Mouse (Mus musculus) intestine, embryonic 16.5 days (tissue): ENCODE results near the gene Slc23a2. TPM values are rescaled to one million over a fixed set of nuclear protein-coding genes. Genes with fewer than 3 reads are reported as not detected.

Experiments used
- ATAC-seq: fragments of 200-750 bp; cut with Nextera tagmentation; 2 replicates; pipeline ENCODE4 v1.8.0; 2017; ENCODE audit warnings: moderate TSS enrichment, moderate library complexity
- H3K27ac ChIP-seq: fragments of 300-500 bp; sonication (generic); 2 replicates; pipeline ENCODE4 v1.5.1; 2014; ENCODE audit warnings: mild to moderate bottlenecking, low read length
- H3K27me3 ChIP-seq: fragments of 300-500 bp; sonication (generic); replicated peaks from 2 replicates; pipeline ENCODE4 v1.6.1; 2014; ENCODE audit warnings: low read length, control low read depth, mixed read lengths; ENCODE audit not compliant: control insufficient read depth, insufficient read depth
- H3K36me3 ChIP-seq: fragments of 300-500 bp; sonication (generic); 2 replicates; pipeline ENCODE4 v1.6.1; 2014; ENCODE audit warnings: low read length, control low read depth; ENCODE audit not compliant: control insufficient read depth, insufficient read depth
- H3K4me1 ChIP-seq: fragments of 300-500 bp; sonication (generic); 2 replicates; pipeline ENCODE4 v1.6.1; 2014; ENCODE audit warnings: low read length, control low read depth, mixed read lengths; ENCODE audit not compliant: control insufficient read depth, insufficient read depth
- H3K4me2 ChIP-seq: fragments of 300-500 bp; sonication (generic); 2 replicates; pipeline ENCODE4 v1.6.1; 2014; ENCODE audit warnings: low read depth, low read length, control low read depth
- H3K4me3 ChIP-seq: fragments of 300-500 bp; sonication (generic); 2 replicates; pipeline ENCODE4 v1.5.1; 2014; ENCODE audit warnings: mild to moderate bottlenecking, low read length
- H3K9ac ChIP-seq: fragments of 300-500 bp; sonication (generic); 2 replicates; pipeline ENCODE4 v1.6.1; 2014; ENCODE audit warnings: low read depth, low read length
- H3K9me3 ChIP-seq: fragments of 300-500 bp; sonication (generic); 2 replicates; pipeline ENCODE4 v1.6.1; 2016; ENCODE audit warnings: low read length, control low read depth; ENCODE audit not compliant: control insufficient read depth
- WGBS: fragments of 180-500 bp; shearing (Covaris S2); extraction: QIAGEN DNeasy Blood & Tissue Kit; methylation state at CpG from one replicate; pipeline ENCODE4 v1.1.7; 2014; 5-methylcytosine and 5-hydroxymethylcytosine counted together
- polyA plus RNA-seq: library from polyadenylated mRNA; unstranded; fragments of >200 nt; fragmentation: Nextera tagmentation; extraction: Ambion mirVana; gene quantifications from 2 replicates; pipeline ENCODE4 v1.2.1, GENCODE M21; 2015

Gene Slc23a2
- 12.0 and 13.5 TPM in 2 replicates for polyA plus RNA-seq

- H3K27ac ChIP-seq: no peak within 1 kb of the TSS
- H3K4me1 ChIP-seq: peaks cover 9% of the 10 kb centered on the region
- under 1% methylated on average over 26 of the region's 68 CpGs for WGBS
- H3K4me2 ChIP-seq: peak within 1 kb of the TSS; percentile 93
- peak within 1 kb of the TSS; percentile 76 for H3K4me3 ChIP-seq
- peaks cover 2% of the 10 kb centered on the region; the same call in 1 of the 2 replicates for H3K36me3 ChIP-seq
- H3K27me3 ChIP-seq: no peaks in the 10 kb centered on the region
- H3K9ac ChIP-seq: peak within 1 kb of the TSS; percentile 83
- peak; percentile 83 for ATAC-seq
- no peaks in the 10 kb centered on the region for H3K9me3 ChIP-seq
Observed at GRCm38 (mm10) chr2:132144971-132145691, at the start of gene Slc23a2. Gene Slc23a2 (minus strand): TSS chr2:132145108.

- H3K36me3 ChIP-seq: no peaks in the 10 kb centered on the region
- peak; percentile 58 for ATAC-seq
- no peak overlapping the region for H3K27ac ChIP-seq
- no peaks in the 10 kb centered on the region for H3K4me1 ChIP-seq
- H3K9me3 ChIP-seq: no peaks in the 10 kb centered on the region
- H3K4me3 ChIP-seq: no peak overlapping the region
- H3K27me3 ChIP-seq: no peaks in the 10 kb centered on the region
- 53% methylated on average over 3 of the region's 3 CpGs for WGBS
- no peak overlapping the region for H3K9ac ChIP-seq
- H3K4me2 ChIP-seq: no peak overlapping the region
Observed at GRCm38 (mm10) chr2:132190602-132191161, 45.8 kb upstream of the Slc23a2 start.

- no peak overlapping the region for H3K9ac ChIP-seq
- no peaks in the 10 kb centered on the region for H3K9me3 ChIP-seq
- H3K27me3 ChIP-seq: no peaks in the 10 kb centered on the region
- no peak; the same call in 1 of the 2 replicates for ATAC-seq
- 68% methylated on average over 6 of the region's 6 CpGs for WGBS
- no peak overlapping the region for H3K4me3 ChIP-seq
- H3K4me2 ChIP-seq: no peak overlapping the region
- no peak overlapping the region for H3K27ac ChIP-seq
- H3K36me3 ChIP-seq: no peaks in the 10 kb centered on the region
- H3K4me1 ChIP-seq: no peaks in the 10 kb centered on the region
Observed at GRCm38 (mm10) chr2:132183874-132184273, 39.0 kb upstream of the Slc23a2 start.

GRCm38 (mm10) chr2:132180463-132181205, 35.7 kb upstream of the Slc23a2 start:
- Histone ChIP-seq H3K27me3 (no peaks in the 10 kb centered on the region), H3K27ac (no peak overlapping the region), H3K9me3 (no peaks in the 10 kb centered on the region), H3K36me3 (no peaks in the 10 kb centered on the region), H3K4me1 (no peaks in the 10 kb centered on the region), H3K4me3 (no peak overlapping the region), H3K4me2 (no peak overlapping the region), H3K9ac (no peak overlapping the region)
- 29% methylated on average over 1 of the region's 1 CpGs for WGBS
- ATAC-seq: no peak

- Histone ChIP-seq H3K9me3 (no peaks in the 10 kb centered on the region), H3K36me3 (no peaks in the 10 kb centered on the region), H3K4me1 (no peaks in the 10 kb centered on the region), H3K9ac (no peak overlapping the region), H3K4me2 (no peak overlapping the region), H3K27ac (no peak overlapping the region), H3K4me3 (no peak overlapping the region), H3K27me3 (no peaks in the 10 kb centered on the region)
- no peak for ATAC-seq
- WGBS: 86% methylated on average over 7 of the region's 7 CpGs
Observed at GRCm38 (mm10) chr2:132179371-132179770, 34.5 kb upstream of the Slc23a2 start.

- Histone ChIP-seq H3K4me2 (no peak overlapping the region), H3K9ac (no peak overlapping the region), H3K4me3 (no peak overlapping the region), H3K27me3 (no peaks in the 10 kb centered on the region), H3K27ac (no peak overlapping the region), H3K36me3 (no peaks in the 10 kb centered on the region), H3K4me1 (no peaks in the 10 kb centered on the region), H3K9me3 (no peaks in the 10 kb centered on the region)
- no peak for ATAC-seq
- 87% methylated on average over 9 of the region's 9 CpGs for WGBS
Observed at GRCm38 (mm10) chr2:132177406-132177805, 32.5 kb upstream of the Slc23a2 start.

GRCm38 (mm10) chr2:132176289-132176848, 31.5 kb upstream of the Slc23a2 start:
- Histone ChIP-seq H3K9ac (no peak overlapping the region), H3K4me1 (no peaks in the 10 kb centered on the region), H3K27ac (no peak overlapping the region), H3K4me2 (no peak overlapping the region), H3K36me3 (no peaks in the 10 kb centered on the region), H3K27me3 (no peaks in the 10 kb centered on the region), H3K4me3 (no peak overlapping the region), H3K9me3 (no peaks in the 10 kb centered on the region)
- 48% methylated on average over 3 of the region's 3 CpGs for whole genome bisulfite sequencing
- peak; percentile 47; the same call in 1 of the 2 replicates for ATAC-seq

- H3K9ac ChIP-seq: no peak overlapping the region
- H3K27ac ChIP-seq: no peak overlapping the region
- no peaks in the 10 kb centered on the region for H3K27me3 ChIP-seq
- ATAC-seq: no peak
- 87% methylated on average over 3 of the region's 3 CpGs for WGBS
- no peak overlapping the region for H3K4me2 ChIP-seq
- H3K4me1 ChIP-seq: no peaks in the 10 kb centered on the region
- no peaks in the 10 kb centered on the region for H3K9me3 ChIP-seq
- no peak overlapping the region for H3K4me3 ChIP-seq
- H3K36me3 ChIP-seq: no peaks in the 10 kb centered on the region
Observed at GRCm38 (mm10) chr2:132174048-132174447, 29.1 kb upstream of the Slc23a2 start.

GRCm38 (mm10) chr2:132171939-132172338, 27.0 kb upstream of the Slc23a2 start:
- 58% methylated on average over 8 of the region's 8 CpGs for WGBS
- Histone ChIP-seq H3K27me3 (no peaks in the 10 kb centered on the region), H3K9ac (no peak overlapping the region), H3K4me1 (no peaks in the 10 kb centered on the region), H3K36me3 (no peaks in the 10 kb centered on the region), H3K4me2 (no peak overlapping the region), H3K27ac (no peak overlapping the region), H3K4me3 (no peak overlapping the region), H3K9me3 (no peaks in the 10 kb centered on the region)
- ATAC-seq: peak; percentile 92
